Comparison of ENCODE assay signal across 17 mouse cellular contexts in genomic region chr1:151702816-151703215, GRCm38 (mm10). TPM values are rescaled to one million over a fixed set of nuclear protein-coding genes. Genes with fewer than 3 reads are reported as not detected.
DNase-seq lines count a peak whose midpoint lies in the region; ATAC-seq and TF ChIP-seq lines count a peak whose summit lies in the region.
"Had no signal": no experiment of that assay in that cellular context is flagged by ENCODE, and none has a peak within 500 bp of the region (broad histone marks: within the 10 kb centered on the region; RNA-seq: fewer than 3 reads in every experiment).

No protein-coding gene starts in this region.

- 26% methylated on average over 1 of the region's 1 CpGs for WGBS in heart, adult 2 months
- WGBS in lung, embryonic 14.5 days = 22% methylated on average over 1 of the region's 1 CpGs

- TF ChIP-seq CTCF in heart, adult 2 months (IDR thresholded peaks at IDR 0.05) = peak; percentile 42
- peak; percentile 28 for TF ChIP-seq CTCF in lung, embryonic 14.5 days (IDR thresholded peaks at IDR 0.05; ENCODE audit: low read depth)
- TF ChIP-seq CTCF in Patski (IDR thresholded peaks at IDR 0.05) = peak; percentile 22

- no peak overlapping the region for H3K27ac ChIP-seq in heart, adult 2 months
- no peak overlapping the region for H3K27ac ChIP-seq in lung, embryonic 14.5 days (ENCODE audit: low read depth)
- H3K27ac ChIP-seq: kidney, embryonic 15.5 days; limb, embryonic 10.5 days had no signal

- H3K9me3 ChIP-seq in lung, embryonic 14.5 days (ENCODE audit: low read depth, low read length) = no peaks in the 10 kb centered on the region
- H3K9me3 ChIP-seq: G1E; kidney, embryonic 15.5 days; limb, embryonic 10.5 days had no signal

- no peak for ATAC-seq in lung, embryonic 14.5 days (ENCODE audit: insufficient read depth)
- no peak for ATAC-seq in Patski
- peak; percentile 49 for ATAC-seq in megakaryocyte progenitor cell, adult 5-6 weeks (replicated peaks; ENCODE audit: poor library complexity)
- ATAC-seq: hindbrain, embryonic 16.5 days had no signal

- H3K4me2 ChIP-seq in lung, embryonic 14.5 days = no peak overlapping the region
- H3K4me2 ChIP-seq: kidney, embryonic 15.5 days had no signal

- intact Hi-C loops in heart, adult 2 months (cut with DNase I) = loop anchor here (5.0 to 10.0 kb wide), 2 partner anchors 41 to 668 kb away; no protein-coding TSS in a partner anchor
- intact Hi-C loops in left cerebral cortex, postnatal 10 days (cut with DNase I) = no loop called here

- TF ChIP-seq POLR2A in heart, adult 2 months (IDR thresholded peaks at IDR 0.05; ENCODE audit: insufficient read depth, low read depth, low read length) = no peak

- no peaks in the 10 kb centered on the region for H3K4me1 ChIP-seq in heart, adult 2 months (ENCODE audit: control insufficient read depth, insufficient read depth, low read length)
- no peaks in the 10 kb centered on the region; the same call in 1 of the 2 replicates for H3K4me1 ChIP-seq in lung, embryonic 14.5 days (ENCODE audit: insufficient read depth)

- no peaks in the 10 kb centered on the region for H3K27me3 ChIP-seq in heart, adult 2 months (ENCODE audit: control insufficient read depth, insufficient read depth, low read length)
- no peaks in the 10 kb centered on the region for H3K27me3 ChIP-seq in lung, embryonic 14.5 days (ENCODE audit: insufficient read depth, low read length)
- H3K27me3 ChIP-seq in Patski = no peaks in the 10 kb centered on the region

- no peak overlapping the region for H3K4me3 ChIP-seq in heart, adult 2 months
- H3K4me3 ChIP-seq in lung, embryonic 14.5 days (ENCODE audit: low read depth, low read length) = no peak overlapping the region
- H3K4me3 ChIP-seq: erythroblast, embryonic 14.5 days; kidney, embryonic 15.5 days; limb, embryonic 10.5 days; myocyte had no signal

- TF ChIP-seq EP300 in heart, adult 2 months (IDR thresholded peaks at IDR 0.05; ENCODE audit: insufficient read depth, low read depth, low read length) = no peak

- H3K79me2 ChIP-seq in heart, adult 2 months (replicated peaks; ENCODE audit: control insufficient read depth, insufficient read depth, low read length) = no peaks in the 10 kb centered on the region

- in situ Hi-C loops in Patski (cut with MboI; ENCODE audit: low pct_unique_long_range_greater_than_20kb) = loop anchor here (10.0 to 25.0 kb wide), 2 partner anchors 218 to 666 kb away; no protein-coding TSS in a partner anchor

- no peak overlapping the region for H3K9ac ChIP-seq in heart, adult 2 months (ENCODE audit: low read depth, low read length)
- no peak overlapping the region for H3K9ac ChIP-seq in lung, embryonic 14.5 days
- H3K9ac ChIP-seq: kidney, embryonic 15.5 days had no signal

- no peak for DNase-seq in heart, adult 2 months
- DNase-seq in heart, adult 9 months (ENCODE audit: low spot score in 2 of 2) = no peak
- no peak for DNase-seq in lung, embryonic 14.5 days
- no peak for DNase-seq in lung, postnatal 10 days
- DNase-seq in Patski (ENCODE audit: low read depth, low spot score) = no peak
- DNase-seq in spleen, adult 18-20 months = no peak
- no peak for DNase-seq in left cerebral cortex, postnatal 10 days (ENCODE audit: extremely low spot score in 1 of 2, low spot score in 2 of 2)
- DNase-seq: cerebellum, adult 8-10 months; heart, adult 11 months; heart, postnatal 14 days had no signal

- H3K36me3 ChIP-seq in heart, adult 2 months (ENCODE audit: control insufficient read depth, insufficient read depth, low read length) = no peaks in the 10 kb centered on the region
- no peaks in the 10 kb centered on the region for H3K36me3 ChIP-seq in lung, embryonic 14.5 days (ENCODE audit: insufficient read depth)
- H3K36me3 ChIP-seq: G1E; kidney, embryonic 15.5 days; limb, embryonic 10.5 days had no signal

- POLR2A ChIA-PET in Patski (lab: Charles Lee) = interaction anchor here (0.7 kb wide), 1 partner anchor 53 kb away, joined by 3 read pairs; no protein-coding TSS in a partner anchor

- CTCF ChIA-PET in Patski (lab: Charles Lee) = interaction anchor here (1.8 kb wide), 1 partner anchor 138 kb away, joined by 6 read pairs; no protein-coding TSS in a partner anchor

RNA-seq across cellular contexts. Expression of gene Edem3, which starts 52.4 kb away (rescaled TPM):
- total RNA-seq in heart, adult 2 months (2021) = 10 to 100 TPM; 18.3 to 19.4 TPM
- polyA plus RNA-seq in heart, adult 2 months (2012; rRNA removed) = 3.8 and 8.5 TPM in 2 replicates
- 23.3 and 24.5 TPM in 2 replicates for polyA plus RNA-seq in lung, embryonic 14.5 days (2014; fragmentation: Nextera tagmentation; extraction: Ambion mirVana)
- polyA plus RNA-seq in Patski (2021) = 34.5 TPM
- 20.5 and 21.1 TPM in 2 replicates for total RNA-seq in megakaryocyte progenitor cell, adult 5-6 weeks (2015)
- total RNA-seq in megakaryocyte progenitor cell, adult 5-6 weeks (2017) = 30.3 and 36.6 TPM in 2 replicates
- 10 to 100 TPM; 41.7 to 43.1 TPM for total RNA-seq in left cerebral cortex, postnatal 10 days (2021)
